Mouse (Mus musculus) heart, adult 2 months (tissue): ENCODE measurements at regions not wholly inside any gene's neighbourhood (a gene's known extent, or its start where the extent isn't known, plus 50 kb on each side); places are given as distances from the start of the nearest gene placed in this dataset.

Source experiments
- CTCF ChIP-seq: fragments of 200-600 bp; IDR thresholded peaks from 2 replicates; pipeline ENCODE4 v1.8.1; 2022; ENCODE audit warnings: antibody characterized with exemption, mild to moderate bottlenecking, moderate library complexity
- EP300 ChIP-seq: fragments of 200-500 bp; IDR thresholded peaks from 2 replicates; pipeline ENCODE4 v1.6.1; 2011; ENCODE audit warnings: low read depth, low read length, control low read depth; ENCODE audit not compliant: insufficient read depth
- POLR2A ChIP-seq: fragments of 200-500 bp; IDR thresholded peaks from 2 replicates; pipeline ENCODE4 v1.6.1; 2011; ENCODE audit warnings: mild to moderate bottlenecking, low read depth, low read length, control low read depth; ENCODE audit not compliant: insufficient read depth

DNA sequence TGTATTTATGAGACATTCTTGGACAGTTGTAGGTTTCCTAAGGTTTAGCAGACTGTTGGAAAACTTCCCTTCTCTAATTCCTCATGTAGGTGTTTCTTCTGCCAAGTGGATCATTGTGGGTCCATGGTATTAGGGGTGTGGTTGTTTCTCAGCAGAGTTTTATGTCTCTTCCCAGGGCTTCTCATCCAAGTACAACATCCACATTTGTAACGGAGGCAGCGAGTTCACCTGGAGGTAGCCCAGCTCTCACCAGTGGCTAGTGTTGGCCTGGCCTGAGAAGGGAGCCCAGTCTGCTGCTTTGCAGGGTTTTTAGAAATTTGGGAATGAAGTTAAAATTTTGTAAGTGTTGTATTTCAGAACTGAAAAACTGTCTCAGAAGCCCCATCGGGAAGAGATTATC, 122.4 kb downstream of the Wnt5a start:
- TF ChIP-seq CTCF: no peak
- TF ChIP-seq POLR2A: no peak
- no peak for TF ChIP-seq EP300
